Mouse (Mus musculus) midbrain, embryonic 14.5 days (tissue): ENCODE results near the gene Dnajc7. TPM values are rescaled to one million over a fixed set of nuclear protein-coding genes. Genes with fewer than 3 reads are reported as not detected.

Experiments
- ATAC-seq: fragments of 200-750 bp; cut with Nextera tagmentation; 2 replicates; pipeline ENCODE4 v1.8.0; 2017; ENCODE audit warnings: moderate number of reproducible peaks, moderate library complexity; ENCODE audit not compliant: low FRiP score, low TSS enrichment
- DNase-seq: peaks from one replicate; pipeline ENCODE4 v3.0.0-alpha.2; 2015
- H3K27ac ChIP-seq: fragments of 300-500 bp; sonication (generic); replicated peaks from 2 replicates; pipeline ENCODE4 v1.5.1; 2014; ENCODE audit warnings: mild to moderate bottlenecking, low read depth, low read length, moderate library complexity
- H3K27me3 ChIP-seq: fragments of 300-500 bp; sonication (generic); 2 replicates; pipeline ENCODE4 v1.6.1; 2014; ENCODE audit warnings: low read length, control low read depth, mixed read lengths; ENCODE audit not compliant: control insufficient read depth, insufficient read depth
- H3K36me3 ChIP-seq: fragments of 300-500 bp; sonication (generic); 2 replicates; pipeline ENCODE4 v1.6.1; 2014; ENCODE audit warnings: low read length, control low read depth; ENCODE audit not compliant: control insufficient read depth, insufficient read depth
- H3K4me1 ChIP-seq: fragments of 300-500 bp; sonication (generic); 2 replicates; pipeline ENCODE4 v1.6.1; 2014; ENCODE audit warnings: mild to moderate bottlenecking, antibody characterized with exemption, low read length, control low read depth; ENCODE audit not compliant: control insufficient read depth, insufficient read depth
- H3K4me2 ChIP-seq: fragments of 300-500 bp; sonication (generic); 2 replicates; pipeline ENCODE4 v1.6.1; 2014; ENCODE audit warnings: mild to moderate bottlenecking, low read length, moderate library complexity
- H3K4me3 ChIP-seq: fragments of 300-500 bp; sonication (generic); replicated peaks from 2 replicates; pipeline ENCODE4 v1.5.1; 2014; ENCODE audit warnings: low read depth, low read length
- H3K9ac ChIP-seq: fragments of 300-500 bp; sonication (generic); replicated peaks from 2 replicates; pipeline ENCODE4 v1.6.1; 2014; ENCODE audit warnings: mild to moderate bottlenecking, low read length, moderate library complexity
- H3K9me3 ChIP-seq: fragments of 300-500 bp; sonication (generic); 2 replicates; pipeline ENCODE4 v1.6.1; 2016; ENCODE audit warnings: low read length, control low read depth, mixed read lengths; ENCODE audit not compliant: control insufficient read depth
- WGBS: fragments of 180-500 bp; shearing (Covaris S2); extraction: QIAGEN DNeasy Blood & Tissue Kit; methylation state at CpG from one replicate; pipeline ENCODE4 v1.1.7; 2014; 5-methylcytosine and 5-hydroxymethylcytosine counted together
- polyA plus RNA-seq: library from polyadenylated mRNA; unstranded; fragments of >200 nt; fragmentation: Nextera tagmentation; extraction: Ambion mirVana; gene quantifications from 2 replicates; pipeline ENCODE4 v1.2.1, GENCODE M21; 2014

Gene Dnajc7
- polyA plus RNA-seq, 1 experiment from 2014 or later: 93.7 TPM

- H3K9ac ChIP-seq: no peak overlapping the region
- no peak overlapping the region for H3K27ac ChIP-seq
- 94% methylated on average over 9 of the region's 9 CpGs for WGBS
- H3K4me2 ChIP-seq: no peak overlapping the region
- H3K27me3 ChIP-seq: no peaks in the 10 kb centered on the region
- 0 out of 2 replicates have a peak, but pooled peaks cover 3% of the 10 kb centered on the region for H3K4me1 ChIP-seq
- H3K4me3 ChIP-seq: no peak overlapping the region
- no peak for ATAC-seq
- H3K36me3 ChIP-seq: peaks cover 42% of the 10 kb centered on the region
- H3K9me3 ChIP-seq: no peaks in the 10 kb centered on the region
- DNase-seq: no peak
These were observed 16.8 kb downstream of the Dnajc7 start for GRCm38 (mm10) chr11:100603155-100603554.

GRCm38 (mm10) chr11:100601372-100601771 lies 18.6 kb downstream of the Dnajc7 start:
- H3K4me2 ChIP-seq: no peak overlapping the region
- no peak overlapping the region for H3K27ac ChIP-seq
- peaks cover 55% of the 10 kb centered on the region for H3K36me3 ChIP-seq
- no peak overlapping the region for H3K9ac ChIP-seq
- H3K4me1 ChIP-seq: 0 out of 2 replicates have a peak, but pooled peaks cover 3% of the 10 kb centered on the region
- ATAC-seq (no peak), DNase-seq (no peak)
- WGBS: 97% methylated on average over 3 of the region's 3 CpGs
- H3K9me3 ChIP-seq: no peaks in the 10 kb centered on the region
- no peak overlapping the region for H3K4me3 ChIP-seq
- H3K27me3 ChIP-seq: no peaks in the 10 kb centered on the region

GRCm38 (mm10) chr11:100598074-100598473 lies 21.9 kb downstream of the Dnajc7 start:
- Histone ChIP-seq H3K9me3 (no peaks in the 10 kb centered on the region), H3K4me1 (no peaks in the 10 kb centered on the region), H3K9ac (no peak overlapping the region), H3K27ac (no peak overlapping the region), H3K36me3 (peaks cover 88% of the 10 kb centered on the region), H3K27me3 (no peaks in the 10 kb centered on the region), H3K4me3 (no peak overlapping the region), H3K4me2 (no peak overlapping the region)
- no peak for ATAC-seq
- DNase-seq: no peak
- 92% methylated on average over 4 of the region's 4 CpGs for WGBS

GRCm38 (mm10) chr11:100595533-100595932 lies 24.4 kb downstream of the Dnajc7 start:
- Histone ChIP-seq H3K9ac (no peak overlapping the region), H3K4me3 (no peak overlapping the region), H3K9me3 (no peaks in the 10 kb centered on the region), H3K27me3 (no peaks in the 10 kb centered on the region), H3K36me3 (peaks cover 100% of the 10 kb centered on the region), H3K4me2 (no peak overlapping the region), H3K27ac (no peak overlapping the region), H3K4me1 (no peaks in the 10 kb centered on the region)
- no peak for DNase-seq
- no peak for ATAC-seq
- WGBS: 88% methylated on average over 4 of the region's 4 CpGs

- Histone ChIP-seq H3K4me2 (no peak overlapping the region), H3K9me3 (no peaks in the 10 kb centered on the region), H3K4me1 (no peaks in the 10 kb centered on the region), H3K27ac (no peak overlapping the region), H3K9ac (no peak overlapping the region), H3K27me3 (no peaks in the 10 kb centered on the region), H3K36me3 (peaks cover 100% of the 10 kb centered on the region), H3K4me3 (no peak overlapping the region)
- ATAC-seq (no peak), DNase-seq (no peak)
- WGBS: 95% methylated on average over 7 of the region's 7 CpGs
These were observed 25.4 kb downstream of the Dnajc7 start for GRCm38 (mm10) chr11:100594608-100595007.

- Histone ChIP-seq H3K4me2 (no peak overlapping the region), H3K9me3 (no peaks in the 10 kb centered on the region), H3K36me3 (peaks cover 100% of the 10 kb centered on the region), H3K9ac (no peak overlapping the region), H3K4me3 (no peak overlapping the region), H3K27ac (no peak overlapping the region), H3K4me1 (no peaks in the 10 kb centered on the region), H3K27me3 (no peaks in the 10 kb centered on the region)
- WGBS: 95% methylated on average over 11 of the region's 11 CpGs
- DNase-seq (no peak), ATAC-seq (no peak)
These were observed 27.5 kb downstream of the Dnajc7 start for GRCm38 (mm10) chr11:100592346-100593046.

- Histone ChIP-seq H3K4me3 (no peak overlapping the region), H3K27ac (no peak overlapping the region), H3K4me1 (no peaks in the 10 kb centered on the region), H3K9me3 (no peaks in the 10 kb centered on the region), H3K36me3 (peaks cover 100% of the 10 kb centered on the region), H3K27me3 (no peaks in the 10 kb centered on the region), H3K9ac (no peak overlapping the region), H3K4me2 (no peak overlapping the region)
- WGBS: 98% methylated on average over 2 of the region's 2 CpGs
- DNase-seq (no peak), ATAC-seq (no peak)
These were observed 31.5 kb downstream of the Dnajc7 start for GRCm38 (mm10) chr11:100588462-100588861.

- Histone ChIP-seq H3K27me3 (no peaks in the 10 kb centered on the region), H3K27ac (no peak overlapping the region), H3K9ac (no peak overlapping the region), H3K36me3 (peaks cover 100% of the 10 kb centered on the region), H3K4me3 (no peak overlapping the region), H3K4me2 (no peak overlapping the region), H3K4me1 (no peaks in the 10 kb centered on the region), H3K9me3 (no peaks in the 10 kb centered on the region)
- ATAC-seq (no peak), DNase-seq (no peak)
- 95% methylated on average over 3 of the region's 3 CpGs for WGBS
These were observed 34.8 kb downstream of the Dnajc7 start for GRCm38 (mm10) chr11:100585148-100585547.

GRCm38 (mm10) chr11:100584561-100584961 lies 35.4 kb downstream of the Dnajc7 start:
- H3K27ac ChIP-seq: no peak overlapping the region
- no peak overlapping the region for H3K9ac ChIP-seq
- H3K4me2 ChIP-seq: no peak overlapping the region
- no peaks in the 10 kb centered on the region for H3K4me1 ChIP-seq
- H3K4me3 ChIP-seq: no peak overlapping the region
- H3K27me3 ChIP-seq: no peaks in the 10 kb centered on the region
- 93% methylated on average over 7 of the region's 7 CpGs for WGBS
- ATAC-seq (no peak), DNase-seq (no peak)
- H3K9me3 ChIP-seq: no peaks in the 10 kb centered on the region
- H3K36me3 ChIP-seq: peaks cover 98% of the 10 kb centered on the region
